Mouse (Mus musculus): ENCODE results near the gene Bahcc1. TPM values are rescaled to one million over a fixed set of nuclear protein-coding genes. Genes with fewer than 3 reads are reported as not detected.

Gene Bahcc1
- polyA plus RNA-seq, 1 experiment from 2014 or later: 1.3 TPM

DNA sequence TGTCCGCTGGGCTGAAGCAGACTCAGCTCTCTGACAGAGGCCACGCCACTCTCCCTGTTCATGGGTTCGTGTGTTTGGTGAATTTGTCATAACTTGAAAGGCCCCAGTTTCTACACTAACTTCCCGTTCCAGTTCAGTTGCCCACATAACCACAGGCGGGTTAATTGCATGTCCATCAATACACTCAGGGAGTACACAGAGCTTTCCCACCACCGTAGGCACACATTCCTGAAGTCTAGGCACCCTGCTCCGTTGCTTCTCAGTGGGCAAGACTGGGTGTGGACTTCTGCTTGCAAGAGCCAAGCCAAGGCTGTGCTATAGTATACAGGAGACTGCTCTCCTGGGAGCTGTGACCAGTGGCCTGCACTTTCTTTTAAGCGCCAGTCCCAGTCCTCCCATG is 23.3 kb upstream of the Bahcc1 start:
- Histone ChIP-seq H3K9ac (no peak overlapping the region), H3K4me3 (replicated peaks) (no peak overlapping the region), H3K36me3 (no peaks in the 10 kb centered on the region; the same call in 1 of the 2 replicates), H3K27me3 (0 out of 2 replicates have a peak, but pooled peaks cover 3% of the 10 kb centered on the region), H3K4me2 (no peak overlapping the region), H3K27ac (no peak overlapping the region), H3K9me3 (replicated peaks) (no peaks in the 10 kb centered on the region; the same call in 1 of the 2 replicates), H3K4me1 (replicated peaks) (peaks cover 10% of the 10 kb centered on the region; the same call in 1 of the 2 replicates)
- DNase-seq (no peak), ATAC-seq (ENCODE audit: low read depth) (no peak)
- WGBS (ENCODE audit: insufficient replicate concordance): 42% methylated on average over 8 of the region's 8 CpGs

GRCm38 (mm10) chr11:120215726-120216241 is 17.0 kb upstream of the Bahcc1 start:
- H3K9me3 ChIP-seq (replicated peaks): no peaks in the 10 kb centered on the region; the same call in 1 of the 2 replicates
- peak overlapping the region; percentile 37 for H3K27ac ChIP-seq
- H3K4me2 ChIP-seq: no peak overlapping the region
- 41% methylated on average over 10 of the region's 10 CpGs for WGBS (ENCODE audit: insufficient replicate concordance)
- H3K36me3 ChIP-seq: no peaks in the 10 kb centered on the region; the same call in 1 of the 2 replicates
- H3K27me3 ChIP-seq: peaks cover 24% of the 10 kb centered on the region
- no peak overlapping the region for H3K9ac ChIP-seq
- H3K4me1 ChIP-seq (replicated peaks): peaks cover 47% of the 10 kb centered on the region
- ATAC-seq (ENCODE audit: low read depth) (peak; percentile 48), DNase-seq (no peak)
- H3K4me3 ChIP-seq (replicated peaks): no peak overlapping the region

DNA sequence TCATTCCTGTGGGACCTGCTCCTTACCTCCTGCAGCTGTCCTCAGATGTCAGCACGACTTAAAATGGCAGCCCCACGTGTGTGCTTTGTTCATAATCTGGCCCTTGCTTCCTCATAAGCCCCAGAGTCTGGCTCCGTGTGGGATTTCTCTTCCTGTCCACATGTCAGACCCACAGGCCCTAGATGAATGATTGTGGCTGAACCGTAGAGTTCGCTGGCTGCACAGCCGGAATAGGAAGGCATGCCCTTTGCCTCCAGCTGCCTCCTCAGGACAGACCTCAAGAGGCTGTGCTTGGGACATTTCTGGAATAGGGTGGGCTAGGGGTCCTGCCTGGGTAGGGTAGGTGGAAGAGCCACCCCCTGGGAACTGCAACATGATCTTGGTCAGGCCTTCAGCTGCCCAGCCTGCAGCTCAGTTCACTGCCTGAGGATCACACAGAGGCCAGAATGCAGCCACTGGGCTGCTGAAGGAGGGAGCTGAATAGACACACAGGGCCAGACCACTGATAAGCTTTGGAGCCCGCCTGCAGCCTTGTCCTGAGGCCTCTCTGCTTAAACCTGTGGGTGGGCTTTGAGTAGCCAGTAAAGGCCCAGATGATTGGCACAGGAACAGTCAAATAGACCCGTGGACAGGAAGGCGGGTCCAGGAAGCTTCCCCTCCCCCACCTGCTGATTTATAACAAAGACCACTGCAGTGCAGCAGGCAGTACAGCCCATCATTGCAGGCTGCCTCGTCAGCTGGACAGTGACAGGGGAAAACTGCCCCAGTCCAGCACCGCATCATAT is 16.0 kb upstream of the Bahcc1 start:
- Histone ChIP-seq H3K4me2 (no peak overlapping the region), H3K4me1 (replicated peaks) (peaks cover 54% of the 10 kb centered on the region), H3K9ac (no peak overlapping the region), H3K36me3 (no peaks in the 10 kb centered on the region; the same call in 1 of the 2 replicates), H3K9me3 (replicated peaks) (no peaks in the 10 kb centered on the region; the same call in 1 of the 2 replicates), H3K4me3 (replicated peaks) (no peak overlapping the region), H3K27me3 (peaks cover 31% of the 10 kb centered on the region), H3K27ac (peak overlapping the region; percentile 37)
- DNase-seq (no peak), ATAC-seq (ENCODE audit: low read depth) (peak; percentile 39)
- WGBS (ENCODE audit: insufficient replicate concordance): 15% methylated on average over 11 of the region's 11 CpGs

DNA sequence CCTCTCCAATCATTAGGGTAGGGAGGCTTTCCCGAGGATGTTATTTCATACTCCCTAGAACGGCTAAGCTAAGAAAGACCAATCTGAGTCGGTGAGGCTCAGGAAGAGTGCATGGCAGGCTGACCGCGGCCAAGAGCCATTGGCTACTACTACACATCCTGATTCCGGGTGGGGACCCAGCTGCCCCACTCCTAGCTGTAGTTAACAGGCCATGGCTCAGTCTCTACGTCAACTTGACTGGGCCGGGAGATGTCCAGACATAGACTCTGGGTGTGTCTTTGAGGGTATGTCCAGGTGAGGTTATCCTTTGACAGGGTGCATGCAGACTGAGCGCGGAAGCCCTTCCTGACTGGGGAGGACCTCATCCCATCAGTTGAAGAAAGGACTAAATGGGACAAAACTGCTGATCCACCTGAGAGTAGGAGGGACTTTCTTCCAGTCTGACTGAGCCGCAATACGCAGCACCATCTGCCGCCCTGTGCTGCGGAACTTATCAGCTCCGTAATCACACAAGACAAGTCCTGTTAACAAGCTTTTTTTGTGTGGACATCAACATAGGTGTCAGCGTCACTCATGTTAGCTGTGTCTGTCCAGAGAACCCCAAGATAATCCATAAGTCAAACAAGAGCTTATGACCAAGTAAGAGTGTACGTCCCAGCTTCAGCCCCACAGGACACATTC is 14.4 kb upstream of the Bahcc1 start:
- H3K9me3 ChIP-seq (replicated peaks): no peaks in the 10 kb centered on the region; the same call in 1 of the 2 replicates
- no peak overlapping the region for H3K27ac ChIP-seq
- no peak overlapping the region for H3K4me2 ChIP-seq

GRCm38 (mm10) chr11:120218946-120219345 is 13.8 kb upstream of the Bahcc1 start:
- peaks cover 70% of the 10 kb centered on the region for H3K4me1 ChIP-seq (replicated peaks)
- ATAC-seq (ENCODE audit: low read depth) (no peak), DNase-seq (no peak)

More for the DNA sequence above, 14.4 kb upstream of the Bahcc1 start:
- H3K36me3 ChIP-seq: no peaks in the 10 kb centered on the region; the same call in 1 of the 2 replicates
- H3K4me1 ChIP-seq (replicated peaks): peaks cover 63% of the 10 kb centered on the region
- DNase-seq (no peak), ATAC-seq (ENCODE audit: low read depth) (no peak)
- H3K9ac ChIP-seq: no peak overlapping the region
- peaks cover 40% of the 10 kb centered on the region for H3K27me3 ChIP-seq
- H3K4me3 ChIP-seq (replicated peaks): no peak overlapping the region
- WGBS (ENCODE audit: insufficient replicate concordance): 45% methylated on average over 17 of the region's 17 CpGs

GRCm38 (mm10) chr11:120219916-120220522 is 12.7 kb upstream of the Bahcc1 start:
- H3K4me3 ChIP-seq (replicated peaks): no peak overlapping the region

More at GRCm38 (mm10) chr11:120218946-120219345, 13.8 kb upstream of the Bahcc1 start:
- H3K4me3 ChIP-seq (replicated peaks): no peak overlapping the region
- peaks cover 47% of the 10 kb centered on the region for H3K27me3 ChIP-seq
- WGBS (ENCODE audit: insufficient replicate concordance): 14% methylated on average over 6 of the region's 6 CpGs
- no peak overlapping the region for H3K27ac ChIP-seq
- H3K4me2 ChIP-seq: no peak overlapping the region
- H3K36me3 ChIP-seq: no peaks in the 10 kb centered on the region; the same call in 1 of the 2 replicates
- H3K9me3 ChIP-seq (replicated peaks): no peaks in the 10 kb centered on the region
- no peak overlapping the region for H3K9ac ChIP-seq

GRCm38 (mm10) chr11:120220963-120221827 is 11.6 kb upstream of the Bahcc1 start:
- WGBS (ENCODE audit: insufficient replicate concordance): 29% methylated on average over 12 of the region's 12 CpGs
- Histone ChIP-seq H3K9me3 (replicated peaks) (no peaks in the 10 kb centered on the region), H3K27me3 (peaks cover 69% of the 10 kb centered on the region), H3K9ac (no peak overlapping the region), H3K36me3 (no peaks in the 10 kb centered on the region), H3K4me2 (no peak overlapping the region), H3K4me3 (replicated peaks) (no peak overlapping the region), H3K27ac (no peak overlapping the region), H3K4me1 (replicated peaks) (peaks cover 85% of the 10 kb centered on the region)
- DNase-seq: no peak
- no peak for ATAC-seq (ENCODE audit: low read depth)

More at GRCm38 (mm10) chr11:120219916-120220522, 12.7 kb upstream of the Bahcc1 start:
- Histone ChIP-seq H3K36me3 (no peaks in the 10 kb centered on the region), H3K9ac (no peak overlapping the region), H3K9me3 (replicated peaks) (no peaks in the 10 kb centered on the region), H3K27ac (0 out of 2 replicates have a peak overlapping the region, but pooled peaks have one; percentile 0), H3K27me3 (peaks cover 57% of the 10 kb centered on the region), H3K4me2 (no peak overlapping the region), H3K4me1 (replicated peaks) (peaks cover 80% of the 10 kb centered on the region)
- no peak for DNase-seq
- WGBS (ENCODE audit: insufficient replicate concordance): 43% methylated on average over 9 of the region's 9 CpGs
- no peak for ATAC-seq (ENCODE audit: low read depth)

- no peak for DNase-seq
- H3K9me3 ChIP-seq (replicated peaks): no peaks in the 10 kb centered on the region
- H3K4me2 ChIP-seq: no peak overlapping the region
- H3K27ac ChIP-seq: no peak overlapping the region
- H3K4me3 ChIP-seq (replicated peaks): no peak overlapping the region
- H3K36me3 ChIP-seq: no peaks in the 10 kb centered on the region
- H3K9ac ChIP-seq: no peak overlapping the region
- H3K27me3 ChIP-seq: peaks cover 80% of the 10 kb centered on the region
- ATAC-seq (ENCODE audit: low read depth): no peak
- H3K4me1 ChIP-seq (replicated peaks): peaks cover 86% of the 10 kb centered on the region
- 68% methylated on average over 6 of the region's 6 CpGs for WGBS (ENCODE audit: insufficient replicate concordance)
Measured at GRCm38 (mm10) chr11:120222425-120223104, 10.2 kb upstream of the Bahcc1 start.

- 0 out of 2 replicates have a peak, but pooled peaks have one; percentile 3 for ATAC-seq (ENCODE audit: low read depth)
- no peaks in the 10 kb centered on the region for H3K9me3 ChIP-seq (replicated peaks)
- H3K36me3 ChIP-seq: no peaks in the 10 kb centered on the region
- H3K27ac ChIP-seq: peak overlapping the region; percentile 43
- peaks cover 82% of the 10 kb centered on the region for H3K27me3 ChIP-seq
- H3K4me3 ChIP-seq (replicated peaks): no peak overlapping the region
- peaks cover 90% of the 10 kb centered on the region for H3K4me1 ChIP-seq (replicated peaks)
- H3K4me2 ChIP-seq: no peak overlapping the region
- no peak overlapping the region for H3K9ac ChIP-seq
- DNase-seq: no peak
- 55% methylated on average over 19 of the region's 19 CpGs for WGBS (ENCODE audit: insufficient replicate concordance)
Measured at GRCm38 (mm10) chr11:120223586-120224487, 8.9 kb upstream of the Bahcc1 start.

Measured in liver, embryonic 13.5 days (tissue).